Mouse (Mus musculus) activated CD4-positive, CD25-positive, alpha-beta regulatory T cell, adult 4 months (primary cell): ENCODE measurements around the gene Tcf7l1. TPM values are rescaled to one million over a fixed set of nuclear protein-coding genes. Genes with fewer than 3 reads are reported as not detected.
"Not testable (repeated sequence)": the region's sequence is repeated elsewhere in the genome, so short reads cannot be mapped to it uniquely, and the experiment has no call there.

ENCODE experiments used
- ATAC-seq: one replicate; pipeline ENCODE4 v1.8.0; 2017
- polyA plus RNA-seq, 2 experiments: library from polyadenylated mRNA; unstranded; fragments of 100-300 nt; shearing (Covaris generic); gene quantifications; one replicate each; pipeline ENCODE4 v1.2.1; 2017

The Tcf7l1 gene
- under 1 TPM; 0.40 to 0.75 TPM for polyA plus RNA-seq

- ATAC-seq, result peak; percentile 87
Measured at GRCm38 (mm10) chr6:72788892-72789699, at the start of gene Tcf7l1. Gene Tcf7l1, minus strand, starts transcription at chr6:72789254.

- ATAC-seq, result no peak
Measured at GRCm38 (mm10) chr6:72837756-72838155, 48.7 kb upstream of the Tcf7l1 start.

GRCm38 (mm10) chr6:72834518-72834917 lies 45.5 kb upstream of the Tcf7l1 start:
- ATAC-seq, result no peak

GRCm38 (mm10) chr6:72831858-72832257 lies 42.8 kb upstream of the Tcf7l1 start:
- ATAC-seq, result no peak

- no peak for ATAC-seq
Measured at GRCm38 (mm10) chr6:72831276-72831675, 42.2 kb upstream of the Tcf7l1 start.

GRCm38 (mm10) chr6:72828857-72829256 lies 39.8 kb upstream of the Tcf7l1 start:
- no peak for ATAC-seq

GRCm38 (mm10) chr6:72828037-72828436 lies 39.0 kb upstream of the Tcf7l1 start:
- ATAC-seq, result not testable (repeated sequence)

GRCm38 (mm10) chr6:72825762-72826161 lies 36.7 kb upstream of the Tcf7l1 start:
- no peak for ATAC-seq

GRCm38 (mm10) chr6:72824971-72825737 lies 36.1 kb upstream of the Tcf7l1 start:
- ATAC-seq, result no peak

GRCm38 (mm10) chr6:72813456-72813855 lies 24.4 kb upstream of the Tcf7l1 start:
- ATAC-seq, result no peak

GRCm38 (mm10) chr6:72810248-72810647 lies 21.2 kb upstream of the Tcf7l1 start:
- ATAC-seq, result no peak

- no peak for ATAC-seq
Measured at GRCm38 (mm10) chr6:72809522-72810149, 20.6 kb upstream of the Tcf7l1 start.

GRCm38 (mm10) chr6:72808342-72808741 lies 19.3 kb upstream of the Tcf7l1 start:
- ATAC-seq, result no peak

GRCm38 (mm10) chr6:72803669-72804068 lies 14.6 kb upstream of the Tcf7l1 start:
- ATAC-seq, result no peak

- ATAC-seq, result no peak
Measured at GRCm38 (mm10) chr6:72802119-72802518, 13.1 kb upstream of the Tcf7l1 start.

GRCm38 (mm10) chr6:72800641-72801040 lies 11.6 kb upstream of the Tcf7l1 start:
- no peak for ATAC-seq

GRCm38 (mm10) chr6:72797763-72798162 lies 8.7 kb upstream of the Tcf7l1 start:
- no peak for ATAC-seq

- no peak for ATAC-seq
Measured at GRCm38 (mm10) chr6:72795444-72795843, 6.4 kb upstream of the Tcf7l1 start.

- no peak for ATAC-seq
Measured at GRCm38 (mm10) chr6:72794870-72795269, 5.8 kb upstream of the Tcf7l1 start.

- no peak for ATAC-seq
Measured at GRCm38 (mm10) chr6:72792641-72793040, 3.6 kb upstream of the Tcf7l1 start.

- no peak for ATAC-seq
Measured at GRCm38 (mm10) chr6:72787948-72788891, 834 bp downstream of the Tcf7l1 start.

GRCm38 (mm10) chr6:72787322-72787947 lies 1.6 kb downstream of the Tcf7l1 start:
- ATAC-seq, result no peak
